In the genomic region with DNA sequence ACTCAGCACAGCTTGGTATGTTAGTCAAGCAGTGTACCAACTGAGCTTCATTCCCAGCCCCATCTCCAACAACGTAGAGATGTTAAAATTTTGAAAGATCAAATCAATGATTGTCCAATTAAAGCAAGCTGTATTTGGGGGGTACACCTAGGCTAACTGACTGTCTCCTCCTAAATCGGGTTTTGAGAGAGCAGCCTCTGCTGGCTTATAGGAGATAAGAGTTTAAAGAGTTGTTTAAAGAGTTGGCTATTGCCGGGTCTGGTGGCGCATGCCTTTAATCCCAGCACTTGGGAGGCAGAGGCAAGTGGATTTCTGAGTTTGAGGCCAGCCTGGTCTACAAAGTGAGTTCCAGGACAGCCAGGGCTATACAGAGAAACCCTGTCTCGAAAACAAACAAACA, we compare ENCODE assay signal across 12 mouse cellular contexts. TPM values are rescaled to one million over a fixed set of nuclear protein-coding genes. Genes with fewer than 3 reads are reported as not detected.
DNase-seq lines count a peak whose midpoint lies in the region; ATAC-seq and TF ChIP-seq lines count a peak whose summit lies in the region.
"Not testable (repeated sequence)": the region's sequence is repeated elsewhere in the genome, so short reads cannot be mapped to it uniquely, and the experiment has no call there.
"Had no signal": no experiment of that assay in that cellular context is flagged by ENCODE, and none has a peak within 500 bp of the region (broad histone marks: within the 10 kb centered on the region; RNA-seq: fewer than 3 reads in every experiment).

No protein-coding gene starts in this region.

- H3K4me2 ChIP-seq in embryonic facial prominence, embryonic 12.5 days (replicated peaks) = peak overlapping the region; percentile 79
- peak overlapping the region; percentile 82 for H3K4me2 ChIP-seq in hindbrain, embryonic 12.5 days (replicated peaks)
- H3K4me2 ChIP-seq in kidney, embryonic 15.5 days = peak overlapping the region; percentile 69
- H3K4me2 ChIP-seq in liver, embryonic 12.5 days = peak overlapping the region; percentile 84
- H3K4me2 ChIP-seq in neural tube, embryonic 15.5 days = peak overlapping the region; percentile 70

- H3K4me3 ChIP-seq in embryonic facial prominence, embryonic 12.5 days = 0 out of 2 replicates have a peak overlapping the region, but pooled peaks have one; percentile 98
- H3K4me3 ChIP-seq in gastrocnemius, adult 2 months = peak overlapping the region; percentile 93
- H3K4me3 ChIP-seq in hindbrain, embryonic 12.5 days = not testable (repeated sequence)
- H3K4me3 ChIP-seq in kidney, embryonic 15.5 days (replicated peaks) = peak overlapping the region; percentile 99
- peak overlapping the region; percentile 85 for H3K4me3 ChIP-seq in liver, embryonic 12.5 days
- peak overlapping the region; percentile 100 for H3K4me3 ChIP-seq in midbrain, embryonic 10.5 days
- H3K4me3 ChIP-seq in neural tube, embryonic 15.5 days (replicated peaks) = peak overlapping the region; percentile 98; the same call in 1 of the 2 replicates

- H3K4me1 ChIP-seq in embryonic facial prominence, embryonic 12.5 days = peaks cover 16% of the 10 kb centered on the region
- H3K4me1 ChIP-seq in hindbrain, embryonic 12.5 days = peaks cover 18% of the 10 kb centered on the region
- peaks cover 16% of the 10 kb centered on the region for H3K4me1 ChIP-seq in kidney, embryonic 15.5 days
- peaks cover 52% of the 10 kb centered on the region for H3K4me1 ChIP-seq in liver, embryonic 12.5 days
- H3K4me1 ChIP-seq in midbrain, embryonic 10.5 days = peaks cover 19% of the 10 kb centered on the region
- H3K4me1 ChIP-seq in neural tube, embryonic 15.5 days = peaks cover 30% of the 10 kb centered on the region

- WGBS in embryonic facial prominence, embryonic 12.5 days = 80% methylated on average over 5 of the region's 5 CpGs
- 82% methylated on average over 5 of the region's 5 CpGs for WGBS in hindbrain, embryonic 12.5 days
- WGBS in kidney, embryonic 15.5 days = 84% methylated on average over 5 of the region's 5 CpGs
- WGBS in liver, embryonic 12.5 days (ENCODE audit: insufficient replicate concordance) = 44% methylated on average over 5 of the region's 5 CpGs
- WGBS in midbrain, embryonic 10.5 days = 79% methylated on average over 5 of the region's 5 CpGs
- 82% methylated on average over 5 of the region's 5 CpGs for WGBS in neural tube, embryonic 15.5 days

- not testable (repeated sequence) for H3K9ac ChIP-seq in embryonic facial prominence, embryonic 12.5 days; hindbrain, embryonic 12.5 days; kidney, embryonic 15.5 days; liver, embryonic 12.5 days; neural tube, embryonic 15.5 days (replicated peaks)

- H3K27ac ChIP-seq in embryonic facial prominence, embryonic 12.5 days; hindbrain, embryonic 12.5 days; kidney, embryonic 15.5 days; midbrain, embryonic 10.5 days (replicated peaks): not testable (repeated sequence)
- H3K27ac ChIP-seq in gastrocnemius, adult 2 months = peak overlapping the region; percentile 99
- H3K27ac ChIP-seq in liver, embryonic 12.5 days = peak overlapping the region; percentile 83
- peak overlapping the region; percentile 83; the same call in 1 of the 2 replicates for H3K27ac ChIP-seq in neural tube, embryonic 15.5 days (replicated peaks)

- not testable (repeated sequence) for H3K27me3 ChIP-seq in embryonic facial prominence, embryonic 12.5 days; hindbrain, embryonic 12.5 days; kidney, embryonic 15.5 days; liver, embryonic 12.5 days (replicated peaks); midbrain, embryonic 10.5 days (ENCODE audit: low read depth, poor library complexity, severe bottlenecking); neural tube, embryonic 15.5 days (replicated peaks)

- not testable (repeated sequence) for H3K36me3 ChIP-seq in embryonic facial prominence, embryonic 12.5 days; hindbrain, embryonic 12.5 days; kidney, embryonic 15.5 days; liver, embryonic 12.5 days; midbrain, embryonic 10.5 days; neural tube, embryonic 15.5 days

- intact Hi-C loops in gastrocnemius, adult 2 months (cut with DNase I) = loop anchor here (5.0 to 10.0 kb wide), 2 partner anchors 151 to 484 kb away; no protein-coding TSS in a partner anchor

- not testable (repeated sequence) for TF ChIP-seq CTCF in gastrocnemius, adult 2 months (IDR thresholded peaks at IDR 0.05)

- not testable (repeated sequence) for ATAC-seq in embryonic facial prominence, embryonic 12.5 days (ENCODE audit: insufficient number of reproducible peaks, insufficient read depth, low FRiP score, low TSS enrichment); hindbrain, embryonic 12.5 days (ENCODE audit: low FRiP score); kidney, embryonic 15.5 days (replicated peaks; ENCODE audit: low FRiP score); liver, embryonic 12.5 days; neural tube, embryonic 15.5 days (ENCODE audit: low FRiP score)

- peak; percentile 36 for DNase-seq in A20 (ENCODE audit: low read depth, low spot score)
- not testable (repeated sequence) for DNase-seq in gastrocnemius, adult 2 months; midbrain, embryonic 10.5 days (ENCODE audit: low spot score)

- H3K9me3 ChIP-seq in embryonic facial prominence, embryonic 12.5 days; hindbrain, embryonic 12.5 days (replicated peaks); kidney, embryonic 15.5 days (replicated peaks); liver, embryonic 12.5 days (replicated peaks); midbrain, embryonic 10.5 days (replicated peaks); neural tube, embryonic 15.5 days (replicated peaks): not testable (repeated sequence)

RNA-seq across cellular contexts. Expression of gene Bfar, which starts 0.8 kb away (rescaled TPM):
- polyA plus RNA-seq in embryonic facial prominence, embryonic 12.5 days (2016; fragmentation: Nextera tagmentation; extraction: Ambion mirVana) = 44.5 and 48.3 TPM in 2 replicates
- 10 to 100 TPM; 34.6 to 36.4 TPM for total RNA-seq in gastrocnemius, adult 2 months (2021)
- 47.6 and 48.2 TPM in 2 replicates for polyA plus RNA-seq in hindbrain, embryonic 12.5 days (2016; fragmentation: Nextera tagmentation; extraction: Ambion mirVana)
- polyA plus RNA-seq in kidney, embryonic 15.5 days (2015; fragmentation: Nextera tagmentation; extraction: Ambion mirVana) = 48.7 and 50.9 TPM in 2 replicates
- 17.0 and 17.1 TPM in 2 replicates for polyA plus RNA-seq in liver, embryonic 12.5 days (2016; fragmentation: Nextera tagmentation; extraction: Ambion mirVana)
- 38.8 and 41.7 TPM in 2 replicates for polyA plus RNA-seq in midbrain, embryonic 10.5 days (2016; fragmentation: Nextera tagmentation; extraction: Ambion mirVana)
- polyA plus RNA-seq in neural tube, embryonic 15.5 days (2015; fragmentation: Nextera tagmentation; extraction: Ambion mirVana) = 51.4 and 58.1 TPM in 2 replicates

RNA-seq across cellular contexts. Expression of gene 3110001I22Rik, which starts 0.8 kb away (rescaled TPM):
- 6.9 and 8.0 TPM in 2 replicates for polyA plus RNA-seq in embryonic facial prominence, embryonic 12.5 days (2016; fragmentation: Nextera tagmentation; extraction: Ambion mirVana)
- 1 to 10 TPM; 2.3 to 2.6 TPM for total RNA-seq in gastrocnemius, adult 2 months (2021)
- polyA plus RNA-seq in hindbrain, embryonic 12.5 days (2016; fragmentation: Nextera tagmentation; extraction: Ambion mirVana) = 10.1 and 10.2 TPM in 2 replicates
- 6.3 and 6.4 TPM in 2 replicates for polyA plus RNA-seq in kidney, embryonic 15.5 days (2015; fragmentation: Nextera tagmentation; extraction: Ambion mirVana)
- polyA plus RNA-seq in liver, embryonic 12.5 days (2016; fragmentation: Nextera tagmentation; extraction: Ambion mirVana) = 3.5 TPM in 2 replicates
- 8.5 and 9.6 TPM in 2 replicates for polyA plus RNA-seq in midbrain, embryonic 10.5 days (2016; fragmentation: Nextera tagmentation; extraction: Ambion mirVana)
- polyA plus RNA-seq in neural tube, embryonic 15.5 days (2015; fragmentation: Nextera tagmentation; extraction: Ambion mirVana) = 6.0 and 6.3 TPM in 2 replicates

RNA-seq across cellular contexts. Expression of gene Parn, which starts 2.9 kb away (rescaled TPM):
- polyA plus RNA-seq in embryonic facial prominence, embryonic 12.5 days (2016; fragmentation: Nextera tagmentation; extraction: Ambion mirVana) = 39.1 and 40.9 TPM in 2 replicates
- total RNA-seq in gastrocnemius, adult 2 months (2021) = 1 to 10 TPM; 7.8 to 7.9 TPM
- 44.0 and 44.6 TPM in 2 replicates for polyA plus RNA-seq in hindbrain, embryonic 12.5 days (2016; fragmentation: Nextera tagmentation; extraction: Ambion mirVana)
- 44.9 and 46.4 TPM in 2 replicates for polyA plus RNA-seq in kidney, embryonic 15.5 days (2015; fragmentation: Nextera tagmentation; extraction: Ambion mirVana)
- polyA plus RNA-seq in liver, embryonic 12.5 days (2016; fragmentation: Nextera tagmentation; extraction: Ambion mirVana) = 28.1 and 28.5 TPM in 2 replicates
- polyA plus RNA-seq in midbrain, embryonic 10.5 days (2016; fragmentation: Nextera tagmentation; extraction: Ambion mirVana) = 45.7 and 47.2 TPM in 2 replicates
- polyA plus RNA-seq in neural tube, embryonic 15.5 days (2015; fragmentation: Nextera tagmentation; extraction: Ambion mirVana) = 28.2 and 35.9 TPM in 2 replicates

RNA-seq across cellular contexts. Expression of gene Pla2g10, which starts 59.9 kb away (rescaled TPM):
- not detected in 2 replicates for polyA plus RNA-seq in embryonic facial prominence, embryonic 12.5 days (2016; fragmentation: Nextera tagmentation; extraction: Ambion mirVana)
- total RNA-seq in gastrocnemius, adult 2 months (2021) = not detected
- polyA plus RNA-seq in hindbrain, embryonic 12.5 days (2016; fragmentation: Nextera tagmentation; extraction: Ambion mirVana) = 0.62 and 0.89 TPM in 2 replicates
- 0.53 and 1.6 TPM in 2 replicates for polyA plus RNA-seq in kidney, embryonic 15.5 days (2015; fragmentation: Nextera tagmentation; extraction: Ambion mirVana)
- polyA plus RNA-seq in liver, embryonic 12.5 days (2016; fragmentation: Nextera tagmentation; extraction: Ambion mirVana) = 0.24 and 0.36 TPM in 2 replicates
- 0.14 TPM in 1 of 2 replicates, not detected in the other for polyA plus RNA-seq in midbrain, embryonic 10.5 days (2016; fragmentation: Nextera tagmentation; extraction: Ambion mirVana)
- polyA plus RNA-seq in neural tube, embryonic 15.5 days (2015; fragmentation: Nextera tagmentation; extraction: Ambion mirVana) = 0.41 and 1.4 TPM in 2 replicates
- total RNA-seq: adrenal gland, postnatal 4 days; G1E; granulocyte monocyte progenitor cell, adult 5-6 weeks had no signal
- polyA plus RNA-seq: cerebellum, adult 2 months; G1E had no signal
